Mouse (Mus musculus): ENCODE measurements around the gene Efcab11.

DNA sequence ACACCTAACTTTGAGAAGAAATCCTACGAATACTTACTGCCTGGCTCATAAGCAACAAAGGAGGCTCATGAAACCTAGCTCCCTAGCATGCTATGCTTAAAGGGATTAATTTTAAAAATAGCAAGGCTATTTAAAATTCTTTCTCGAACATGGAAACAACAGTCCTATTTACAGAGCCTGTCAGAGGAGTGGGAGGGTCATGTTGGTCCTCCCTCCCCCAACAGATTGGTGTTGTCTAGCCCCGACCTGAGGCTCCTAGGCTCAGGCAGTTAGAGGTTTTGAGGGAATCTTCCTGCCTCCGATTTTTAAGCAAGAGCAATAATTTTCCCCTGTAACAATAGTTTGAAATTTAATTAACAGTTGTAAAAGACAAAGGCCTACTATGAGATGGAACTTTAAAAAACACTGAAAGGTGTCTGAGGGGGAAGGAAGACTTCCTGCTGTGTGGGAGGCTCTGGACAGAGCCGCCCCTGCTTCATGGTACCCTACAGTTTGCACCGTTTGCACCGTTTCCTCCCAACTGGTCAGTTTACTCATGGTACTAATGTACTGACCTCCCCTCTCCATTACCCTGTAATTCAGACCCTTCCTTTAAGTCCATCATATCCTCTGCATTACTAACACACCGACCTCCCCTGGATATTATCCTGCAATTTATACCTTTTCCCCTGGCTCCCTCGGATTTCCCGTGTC lies 90.6 kb downstream of the Efcab11 start:
- TF ChIP-seq CTCF (IDR thresholded peaks at IDR 0.05; ENCODE audit: borderline replicate concordance, control insufficient read depth, extremely low read depth, insufficient read depth, low read length, poor library complexity) (no peak), POLR2A (IDR thresholded peaks at IDR 0.05; ENCODE audit: control insufficient read depth, extremely low read depth, insufficient read depth, low read length, poor library complexity) (no peak)
